Mouse (Mus musculus) kidney, postnatal 0 days (tissue): Measurements from ENCODE around the gene Cd6. TPM values are rescaled to one million over a fixed set of nuclear protein-coding genes. Genes with fewer than 3 reads are reported as not detected.

Experiments
- ATAC-seq: fragments of 200-750 bp; cut with Nextera tagmentation; replicated peaks from 2 replicates; pipeline ENCODE4 v1.8.0; 2017; ENCODE audit warnings: low read depth, moderate number of reproducible peaks, moderate TSS enrichment, moderate library complexity; ENCODE audit not compliant: low FRiP score
- DNase-seq: peaks from one replicate; pipeline ENCODE4 v3.0.0-alpha.2; 2016; ENCODE audit warnings: low spot score
- H3K27ac ChIP-seq: fragments of 300-500 bp; sonication (generic); 2 replicates; pipeline ENCODE4 v1.5.1; 2014; ENCODE audit warnings: mild to moderate bottlenecking
- H3K27me3 ChIP-seq: fragments of 300-500 bp; sonication (generic); 2 replicates; pipeline ENCODE4 v1.6.1; 2014; ENCODE audit warnings: low read length, mixed read lengths; ENCODE audit not compliant: insufficient read depth
- H3K36me3 ChIP-seq: fragments of 300-500 bp; sonication (generic); 2 replicates; pipeline ENCODE4 v1.6.1; 2014; ENCODE audit warnings: low read length, mixed read lengths; ENCODE audit not compliant: insufficient read depth
- H3K4me1 ChIP-seq: fragments of 300-500 bp; sonication (generic); replicated peaks from 2 replicates; pipeline ENCODE4 v1.6.1; 2014; ENCODE audit warnings: antibody characterized with exemption, low read length, mixed read lengths; ENCODE audit not compliant: insufficient read depth
- H3K4me2 ChIP-seq: fragments of 300-500 bp; sonication (generic); 2 replicates; pipeline ENCODE4 v1.6.1; 2014; ENCODE audit warnings: mild to moderate bottlenecking, low read length, moderate library complexity, mixed read lengths
- H3K4me3 ChIP-seq: fragments of 300-500 bp; sonication (generic); replicated peaks from 2 replicates; pipeline ENCODE4 v1.5.1; 2014; ENCODE audit warnings: low read depth, low read length
- H3K9ac ChIP-seq: fragments of 300-500 bp; sonication (generic); 2 replicates; pipeline ENCODE4 v1.6.1; 2014; ENCODE audit warnings: low read depth, low read length
- H3K9me3 ChIP-seq: fragments of 300-500 bp; sonication (generic); replicated peaks from 2 replicates; pipeline ENCODE4 v1.6.1; 2016; ENCODE audit warnings: low read length, inconsistent platforms, mixed read lengths
- CTCF ChIP-seq: IDR thresholded peaks from 2 replicates; pipeline ENCODE4 v1.5.1; 2016; ENCODE audit warnings: antibody characterized with exemption, low read depth, mild to moderate bottlenecking, moderate library complexity
- WGBS: fragments of 180-500 bp; shearing (Covaris S2); extraction: QIAGEN DNeasy Blood & Tissue Kit; methylation state at CpG from one replicate; pipeline ENCODE4 v1.1.7; 2014; 5-methylcytosine and 5-hydroxymethylcytosine counted together
- polyA plus RNA-seq: library from polyadenylated mRNA; unstranded; fragments of >200 nt; fragmentation: Nextera tagmentation; extraction: Ambion mirVana; gene quantifications from 2 replicates; pipeline ENCODE4 v1.2.1, GENCODE M21; 2015

Gene Cd6
- polyA plus RNA-seq, 1 experiment from 2014 or later = not detected

DNA sequence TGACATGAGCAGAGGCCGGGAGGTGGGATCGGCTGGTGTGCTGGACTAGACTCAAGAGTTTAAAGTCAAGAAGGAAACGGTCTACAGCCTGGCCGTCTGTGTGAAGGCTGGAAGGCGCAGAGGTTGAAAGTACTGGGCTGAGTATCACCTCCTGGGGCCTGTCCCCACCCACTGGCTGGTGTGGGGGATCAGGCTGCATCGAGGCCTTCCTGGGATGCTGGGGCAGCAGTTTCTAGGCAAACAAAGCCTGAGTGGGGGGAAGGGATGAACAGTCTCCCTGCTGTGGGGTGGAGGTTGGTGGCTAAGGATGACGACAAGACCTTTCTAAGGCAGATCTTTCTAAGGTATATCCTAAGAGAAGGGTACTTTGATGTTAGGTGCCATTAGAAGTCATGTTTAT lies 16.0 kb downstream of the Cd6 start:
- H3K36me3 ChIP-seq = no peaks in the 10 kb centered on the region
- TF ChIP-seq CTCF = no peak
- ATAC-seq (no peak), DNase-seq (no peak)
- no peak overlapping the region for H3K4me3 ChIP-seq
- no peak overlapping the region for H3K4me2 ChIP-seq
- H3K9me3 ChIP-seq = no peaks in the 10 kb centered on the region
- H3K9ac ChIP-seq = no peak overlapping the region
- 73% methylated on average over 7 of the region's 7 CpGs for WGBS
- no peak overlapping the region for H3K27ac ChIP-seq
- H3K4me1 ChIP-seq = no peaks in the 10 kb centered on the region
- H3K27me3 ChIP-seq = no peaks in the 10 kb centered on the region

DNA sequence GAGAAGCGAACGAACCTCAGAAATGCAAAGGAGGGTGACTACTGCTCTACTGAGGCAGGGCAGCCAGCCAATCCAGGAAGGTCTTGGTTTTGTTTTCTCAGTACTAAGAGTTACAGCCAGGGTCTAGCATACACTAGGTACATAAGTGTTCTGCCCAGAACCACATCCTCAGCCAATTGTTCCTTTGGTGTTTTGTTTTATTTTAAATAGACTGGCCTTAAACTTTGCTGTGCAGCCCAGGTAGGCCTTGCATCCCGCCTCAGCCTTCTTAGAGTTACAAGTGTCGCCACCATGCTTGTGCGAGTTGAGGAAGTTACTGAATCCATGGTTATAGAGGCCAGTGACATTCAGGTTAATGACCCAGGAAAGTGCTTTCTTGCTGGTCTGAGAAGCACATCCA lies 16.8 kb downstream of the Cd6 start:
- Histone ChIP-seq H3K4me3 (no peak overlapping the region), H3K4me2 (no peak overlapping the region), H3K36me3 (no peaks in the 10 kb centered on the region), H3K27ac (no peak overlapping the region), H3K4me1 (no peaks in the 10 kb centered on the region), H3K27me3 (no peaks in the 10 kb centered on the region), H3K9ac (no peak overlapping the region), H3K9me3 (no peaks in the 10 kb centered on the region)
- ATAC-seq (no peak), DNase-seq (no peak)
- 84% methylated on average over 5 of the region's 5 CpGs for WGBS
- TF ChIP-seq CTCF = no peak

DNA sequence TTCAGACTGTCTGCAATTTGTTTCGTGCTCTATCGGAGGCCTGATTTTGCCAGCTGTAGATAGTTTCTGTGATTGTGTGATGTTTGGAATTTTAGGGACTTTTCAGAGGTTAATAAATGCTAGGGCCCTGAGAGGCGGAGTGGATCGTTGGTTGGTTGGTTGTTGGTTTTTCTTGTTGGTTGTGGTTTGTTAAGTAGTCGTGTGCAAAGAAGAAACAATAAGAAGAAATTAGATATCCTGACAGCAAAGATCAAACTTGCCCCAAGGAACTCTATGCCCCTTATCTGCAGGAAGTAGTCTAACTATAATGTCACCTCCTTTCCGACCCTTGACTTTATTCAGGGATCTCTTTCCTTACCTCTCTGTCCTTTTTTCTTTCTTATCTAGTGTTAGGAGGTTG lies 18.4 kb downstream of the Cd6 start:
- Histone ChIP-seq H3K36me3 (no peaks in the 10 kb centered on the region), H3K27ac (no peak overlapping the region), H3K9ac (no peak overlapping the region), H3K27me3 (no peaks in the 10 kb centered on the region), H3K9me3 (no peaks in the 10 kb centered on the region), H3K4me3 (no peak overlapping the region), H3K4me2 (no peak overlapping the region), H3K4me1 (no peaks in the 10 kb centered on the region)
- DNase-seq (no peak), ATAC-seq (no peak)
- TF ChIP-seq CTCF = no peak
- 70% methylated on average over 6 of the region's 6 CpGs for WGBS

DNA sequence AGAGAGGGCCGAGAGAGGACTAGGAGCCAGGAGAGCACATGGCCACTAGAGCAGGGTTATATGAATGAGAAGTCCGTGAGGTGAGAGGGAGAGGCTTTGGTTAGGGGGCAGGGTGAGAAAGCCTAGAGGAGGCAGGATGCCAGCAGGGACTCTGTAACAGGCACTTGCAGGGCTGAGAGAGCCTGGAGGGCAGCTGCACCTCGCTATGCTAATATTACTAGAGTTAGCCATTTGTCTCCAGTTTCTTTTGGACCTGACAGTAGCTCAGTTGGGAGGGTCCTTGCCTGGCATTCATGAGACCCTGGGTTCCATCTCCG lies 19.7 kb downstream of the Cd6 start:
- WGBS = 56% methylated on average over 4 of the region's 4 CpGs
- DNase-seq (no peak), ATAC-seq (no peak)
- Histone ChIP-seq H3K4me3 (no peak overlapping the region), H3K4me1 (no peaks in the 10 kb centered on the region), H3K9me3 (no peaks in the 10 kb centered on the region), H3K4me2 (no peak overlapping the region), H3K27ac (no peak overlapping the region), H3K36me3 (no peaks in the 10 kb centered on the region), H3K27me3 (no peaks in the 10 kb centered on the region), H3K9ac (no peak overlapping the region)
- TF ChIP-seq CTCF = no peak

DNA sequence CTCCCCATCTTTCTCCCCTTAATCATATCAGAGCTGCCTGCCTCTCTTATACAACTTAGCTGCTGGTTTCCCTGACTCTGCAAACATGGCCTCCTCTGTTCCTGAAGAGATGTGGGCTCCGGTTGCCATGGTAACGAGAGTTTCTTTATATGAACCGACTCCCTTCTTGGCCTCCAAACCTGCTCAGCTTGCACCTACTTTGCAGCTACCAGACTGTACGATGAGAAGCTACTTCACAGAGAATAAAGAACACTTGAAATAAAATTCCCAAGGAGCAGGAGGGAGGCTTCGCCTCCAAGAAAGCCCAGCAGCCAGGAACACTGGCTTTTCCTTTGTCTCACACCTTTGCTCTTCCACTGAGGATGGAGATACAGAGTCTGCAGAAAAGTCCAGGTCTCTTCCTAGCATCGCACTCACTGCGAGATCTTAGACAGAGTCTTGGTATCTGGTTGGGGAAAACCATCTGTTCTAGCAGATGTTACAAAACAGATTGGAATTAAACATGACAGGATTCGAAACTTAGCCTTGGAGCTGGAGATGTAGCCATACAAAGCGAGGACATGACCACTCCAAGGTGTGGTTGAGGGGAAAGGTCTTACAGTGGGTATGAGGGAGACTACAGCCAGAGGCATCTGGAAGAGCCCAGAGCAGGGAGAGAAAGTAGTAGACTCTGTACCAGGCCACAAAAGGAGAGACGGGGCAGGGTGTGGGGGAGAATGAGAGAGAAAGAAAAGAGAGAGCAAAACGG lies 20.3 kb downstream of the Cd6 start:
- Histone ChIP-seq H3K4me1 (no peaks in the 10 kb centered on the region), H3K9me3 (no peaks in the 10 kb centered on the region), H3K36me3 (no peaks in the 10 kb centered on the region), H3K4me3 (no peak overlapping the region), H3K9ac (no peak overlapping the region), H3K27ac (no peak overlapping the region), H3K27me3 (no peaks in the 10 kb centered on the region), H3K4me2 (no peak overlapping the region)
- ATAC-seq (no peak), DNase-seq (peak; percentile 9)
- no peak for TF ChIP-seq CTCF
- WGBS = 77% methylated on average over 11 of the region's 11 CpGs

DNA sequence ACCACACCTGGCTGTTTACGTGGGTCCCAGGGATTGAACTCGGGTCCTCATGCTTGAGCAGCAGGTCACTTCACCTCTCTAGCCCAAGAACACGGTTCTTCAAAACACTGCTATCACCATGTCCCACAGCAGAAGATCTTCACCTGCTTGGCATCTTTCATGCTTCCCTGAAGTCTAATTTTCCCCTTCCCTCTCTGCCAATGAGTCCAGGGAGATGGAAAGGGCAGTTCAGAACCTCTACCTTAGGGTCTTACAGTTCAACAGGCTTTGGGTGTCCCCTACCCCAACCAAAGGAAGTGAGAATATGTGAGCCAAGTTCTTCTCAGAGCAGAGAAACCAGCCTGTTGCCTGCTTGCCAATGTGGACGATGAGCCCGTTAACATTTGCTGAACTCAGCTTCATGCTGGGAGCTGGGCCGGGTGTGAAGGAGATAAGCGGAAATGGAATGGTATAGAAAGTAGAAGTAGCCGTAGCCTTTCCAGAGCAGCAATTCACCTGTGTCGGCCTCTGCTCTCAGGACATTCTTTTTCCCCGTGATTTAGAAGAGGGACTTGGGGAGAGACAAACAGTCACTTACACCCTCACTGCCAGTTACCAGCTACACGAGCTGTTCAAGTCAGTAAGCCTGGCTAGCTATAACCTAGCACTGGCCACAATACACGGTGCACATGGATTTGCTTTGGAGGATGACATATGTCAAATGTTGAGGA lies 21.2 kb downstream of the Cd6 start:
- H3K27ac ChIP-seq = no peak overlapping the region
- DNase-seq (no peak), ATAC-seq (no peak)
- H3K4me3 ChIP-seq = no peak overlapping the region
- H3K36me3 ChIP-seq = no peaks in the 10 kb centered on the region
- H3K9ac ChIP-seq = no peak overlapping the region
- no peaks in the 10 kb centered on the region for H3K27me3 ChIP-seq
- no peak for TF ChIP-seq CTCF
- 87% methylated on average over 12 of the region's 12 CpGs for WGBS
- H3K4me2 ChIP-seq = no peak overlapping the region
- no peaks in the 10 kb centered on the region for H3K9me3 ChIP-seq
- no peaks in the 10 kb centered on the region for H3K4me1 ChIP-seq
